Mouse (Mus musculus): ENCODE data around the gene Vwa3a.

GRCm38 (mm10) chr7:120739018-120739417, at the start of gene Vwa3a:
- TF ChIP-seq CHD2 (IDR thresholded peaks at IDR 0.05; ENCODE audit: low read depth, low read length) (no peak), ZNF384 (IDR thresholded peaks at IDR 0.05; ENCODE audit: low read depth, low read length) (no peak), HCFC1 (IDR thresholded peaks at IDR 0.05; ENCODE audit: borderline replicate concordance, insufficient read depth, low read length) (no peak)

All from ES-E14 (cell line).